Mouse (Mus musculus): ENCODE data around the gene Foxn3. TPM values are rescaled to one million over a fixed set of nuclear protein-coding genes. Genes with fewer than 3 reads are reported as not detected.

The Foxn3 gene
- polyA plus RNA-seq, 1 experiment from 2014 or later, result 66.4 TPM

GRCm38 (mm10) chr12:99405401-99405800 is 158.0 kb downstream of the Foxn3 start:
- no peaks in the 10 kb centered on the region for H3K36me3 ChIP-seq (ENCODE audit: control insufficient read depth, insufficient read depth, low read length)
- no peaks in the 10 kb centered on the region for H3K4me1 ChIP-seq (ENCODE audit: control insufficient read depth, insufficient read depth, low read length)
- 87% methylated on average over 4 of the region's 4 CpGs for WGBS
- no peak for ATAC-seq
- no peaks in the 10 kb centered on the region; the same call in 1 of the 2 replicates for H3K9me3 ChIP-seq (replicated peaks; ENCODE audit: control insufficient read depth, low read length, poor library complexity, severe bottlenecking)
- H3K9ac ChIP-seq (ENCODE audit: low read depth, low read length), result no peak overlapping the region
- no peaks in the 10 kb centered on the region for H3K27me3 ChIP-seq (ENCODE audit: control insufficient read depth, insufficient read depth, low read depth, low read length)
- no peak overlapping the region for H3K4me3 ChIP-seq (ENCODE audit: low read depth, low read length)
- no peak overlapping the region for H3K27ac ChIP-seq (ENCODE audit: low read length)
- H3K4me2 ChIP-seq (ENCODE audit: low read length), result no peak overlapping the region

GRCm38 (mm10) chr12:99403004-99403403 is 160.4 kb downstream of the Foxn3 start:
- H3K36me3 ChIP-seq (ENCODE audit: control insufficient read depth, insufficient read depth, low read length), result no peaks in the 10 kb centered on the region
- no peaks in the 10 kb centered on the region for H3K27me3 ChIP-seq (ENCODE audit: control insufficient read depth, insufficient read depth, low read depth, low read length)
- no peak overlapping the region for H3K9ac ChIP-seq (ENCODE audit: low read depth, low read length)
- WGBS, result 93% methylated on average over 5 of the region's 5 CpGs
- H3K4me1 ChIP-seq (ENCODE audit: control insufficient read depth, insufficient read depth, low read length), result no peaks in the 10 kb centered on the region
- H3K9me3 ChIP-seq (replicated peaks; ENCODE audit: control insufficient read depth, low read length, poor library complexity, severe bottlenecking), result no peaks in the 10 kb centered on the region; the same call in 1 of the 2 replicates
- H3K4me3 ChIP-seq (ENCODE audit: low read depth, low read length), result no peak overlapping the region
- H3K4me2 ChIP-seq (ENCODE audit: low read length), result no peak overlapping the region
- H3K27ac ChIP-seq (ENCODE audit: low read length), result no peak overlapping the region
- no peak for ATAC-seq

DNA sequence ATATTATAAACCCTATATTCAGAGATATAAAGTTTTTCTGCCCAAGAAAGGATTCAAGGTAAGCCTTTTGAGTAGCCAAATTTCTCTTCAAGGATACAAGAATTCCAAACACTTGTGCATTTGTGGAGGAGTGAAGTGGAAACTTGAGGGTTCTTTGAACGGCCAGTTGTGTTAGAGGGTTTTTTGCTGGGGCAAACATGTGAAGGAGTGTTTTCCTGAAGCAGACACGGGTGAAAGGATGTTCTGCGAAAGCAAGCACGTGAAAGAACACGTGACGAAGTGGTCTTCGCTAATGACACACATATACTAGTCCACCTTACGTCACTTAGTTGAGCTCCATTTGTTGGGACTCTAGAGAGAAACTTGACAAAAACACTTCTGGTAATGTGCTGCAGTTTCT is 162.5 kb downstream of the Foxn3 start:
- no peak for ATAC-seq
- no peak overlapping the region for H3K4me2 ChIP-seq (ENCODE audit: low read length)
- no peaks in the 10 kb centered on the region for H3K36me3 ChIP-seq (ENCODE audit: control insufficient read depth, insufficient read depth, low read length)
- no peak overlapping the region for H3K9ac ChIP-seq (ENCODE audit: low read depth, low read length)
- no peak overlapping the region for H3K27ac ChIP-seq (ENCODE audit: low read length)
- no peaks in the 10 kb centered on the region; the same call in 1 of the 2 replicates for H3K9me3 ChIP-seq (replicated peaks; ENCODE audit: control insufficient read depth, low read length, poor library complexity, severe bottlenecking)
- H3K4me1 ChIP-seq (ENCODE audit: control insufficient read depth, insufficient read depth, low read length), result no peaks in the 10 kb centered on the region
- H3K27me3 ChIP-seq (ENCODE audit: control insufficient read depth, insufficient read depth, low read depth, low read length), result no peaks in the 10 kb centered on the region
- H3K4me3 ChIP-seq (ENCODE audit: low read depth, low read length), result no peak overlapping the region
- WGBS, result 95% methylated on average over 8 of the region's 8 CpGs

DNA sequence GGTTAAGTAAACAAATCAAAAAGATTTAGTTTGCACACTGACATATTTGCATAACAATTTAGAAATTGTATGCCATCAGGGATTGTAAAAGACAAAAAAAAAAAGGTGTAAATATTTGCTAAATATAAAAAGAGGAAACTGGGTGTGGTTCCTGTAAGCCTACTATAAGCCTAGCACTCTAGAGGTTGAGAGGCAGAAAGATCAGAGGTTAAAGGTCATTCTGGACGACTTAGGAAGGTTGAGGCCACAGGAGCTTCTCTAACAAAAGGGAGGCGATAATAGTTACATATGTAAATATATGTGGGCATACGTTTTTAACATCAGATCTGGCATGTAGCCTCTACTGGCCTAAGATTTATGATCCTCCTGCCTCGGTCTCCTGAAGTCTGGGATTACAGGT is 163.8 kb downstream of the Foxn3 start:
- no peaks in the 10 kb centered on the region for H3K36me3 ChIP-seq (ENCODE audit: control insufficient read depth, insufficient read depth, low read length)
- no peak overlapping the region for H3K9ac ChIP-seq (ENCODE audit: low read depth, low read length)
- no peak for ATAC-seq
- no peak overlapping the region for H3K4me3 ChIP-seq (ENCODE audit: low read depth, low read length)
- 78% methylated on average over 4 of the region's 4 CpGs for WGBS
- H3K27me3 ChIP-seq (ENCODE audit: control insufficient read depth, insufficient read depth, low read depth, low read length), result no peaks in the 10 kb centered on the region; the same call in 1 of the 2 replicates
- H3K27ac ChIP-seq (ENCODE audit: low read length), result no peak overlapping the region
- H3K4me1 ChIP-seq (ENCODE audit: control insufficient read depth, insufficient read depth, low read length), result no peaks in the 10 kb centered on the region
- no peak overlapping the region for H3K4me2 ChIP-seq (ENCODE audit: low read length)
- H3K9me3 ChIP-seq (replicated peaks; ENCODE audit: control insufficient read depth, low read length, poor library complexity, severe bottlenecking), result no peaks in the 10 kb centered on the region; the same call in 1 of the 2 replicates

- H3K9me3 ChIP-seq (replicated peaks; ENCODE audit: control insufficient read depth, low read length, poor library complexity, severe bottlenecking), result no peaks in the 10 kb centered on the region
- ATAC-seq, result no peak
- WGBS, result 100% methylated on average over 1 of the region's 1 CpGs
- no peaks in the 10 kb centered on the region for H3K36me3 ChIP-seq (ENCODE audit: control insufficient read depth, insufficient read depth, low read length)
- no peak overlapping the region for H3K4me2 ChIP-seq (ENCODE audit: low read length)
- no peaks in the 10 kb centered on the region; the same call in 1 of the 2 replicates for H3K27me3 ChIP-seq (ENCODE audit: control insufficient read depth, insufficient read depth, low read depth, low read length)
- H3K27ac ChIP-seq (ENCODE audit: low read length), result no peak overlapping the region
- H3K9ac ChIP-seq (ENCODE audit: low read depth, low read length), result no peak overlapping the region
- peaks cover 6% of the 10 kb centered on the region for H3K4me1 ChIP-seq (ENCODE audit: control insufficient read depth, insufficient read depth, low read length)
- H3K4me3 ChIP-seq (ENCODE audit: low read depth, low read length), result no peak overlapping the region
These were observed 166.9 kb downstream of the Foxn3 start for GRCm38 (mm10) chr12:99396461-99396860.

GRCm38 (mm10) chr12:99395082-99395481 is 168.3 kb downstream of the Foxn3 start:
- H3K9me3 ChIP-seq (replicated peaks; ENCODE audit: control insufficient read depth, low read length, poor library complexity, severe bottlenecking), result no peaks in the 10 kb centered on the region
- no peak overlapping the region for H3K4me3 ChIP-seq (ENCODE audit: low read depth, low read length)
- H3K9ac ChIP-seq (ENCODE audit: low read depth, low read length), result no peak overlapping the region
- H3K4me1 ChIP-seq (ENCODE audit: control insufficient read depth, insufficient read depth, low read length), result peaks cover 16% of the 10 kb centered on the region
- no peaks in the 10 kb centered on the region for H3K36me3 ChIP-seq (ENCODE audit: control insufficient read depth, insufficient read depth, low read length)
- no peaks in the 10 kb centered on the region; the same call in 1 of the 2 replicates for H3K27me3 ChIP-seq (ENCODE audit: control insufficient read depth, insufficient read depth, low read depth, low read length)
- 88% methylated on average over 3 of the region's 3 CpGs for WGBS
- no peak overlapping the region for H3K27ac ChIP-seq (ENCODE audit: low read length)
- H3K4me2 ChIP-seq (ENCODE audit: low read length), result no peak overlapping the region
- no peak for ATAC-seq

DNA sequence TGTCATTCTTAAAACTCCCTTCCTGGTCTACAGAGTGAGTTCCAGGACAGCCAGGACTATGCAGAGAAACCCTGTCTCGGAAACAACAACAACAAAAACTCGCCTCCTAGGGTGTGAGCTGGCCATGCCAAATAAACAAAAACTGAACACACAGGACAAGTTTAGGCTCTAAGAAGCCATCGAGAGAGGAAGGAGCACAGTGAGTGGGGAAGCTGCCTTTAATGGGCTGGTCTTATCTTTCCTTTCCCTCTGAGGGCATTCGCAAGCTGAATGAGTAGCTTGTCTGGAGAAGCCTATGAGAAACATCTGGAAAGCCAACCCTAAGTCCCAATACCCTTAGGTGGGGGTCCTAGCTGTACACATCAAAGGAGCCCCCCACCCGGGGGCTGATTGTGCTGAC is 168.7 kb downstream of the Foxn3 start:
- Histone ChIP-seq H3K27ac (ENCODE audit: low read length) (no peak overlapping the region), H3K9ac (ENCODE audit: low read depth, low read length) (no peak overlapping the region), H3K27me3 (ENCODE audit: control insufficient read depth, insufficient read depth, low read depth, low read length) (no peaks in the 10 kb centered on the region; the same call in 1 of the 2 replicates), H3K9me3 (replicated peaks; ENCODE audit: control insufficient read depth, low read length, poor library complexity, severe bottlenecking) (no peaks in the 10 kb centered on the region), H3K36me3 (ENCODE audit: control insufficient read depth, insufficient read depth, low read length) (no peaks in the 10 kb centered on the region), H3K4me3 (ENCODE audit: low read depth, low read length) (no peak overlapping the region), H3K4me1 (ENCODE audit: control insufficient read depth, insufficient read depth, low read length) (peaks cover 16% of the 10 kb centered on the region), H3K4me2 (ENCODE audit: low read length) (no peak overlapping the region)
- 68% methylated on average over 5 of the region's 5 CpGs for WGBS
- ATAC-seq, result no peak

GRCm38 (mm10) chr12:99393867-99394630 is 169.3 kb downstream of the Foxn3 start:
- H3K27ac ChIP-seq (ENCODE audit: low read length), result peak overlapping the region; percentile 90
- no peaks in the 10 kb centered on the region for H3K36me3 ChIP-seq (ENCODE audit: control insufficient read depth, insufficient read depth, low read length)
- H3K4me3 ChIP-seq (ENCODE audit: low read depth, low read length), result peak overlapping the region; percentile 89
- H3K9ac ChIP-seq (ENCODE audit: low read depth, low read length), result peak overlapping the region; percentile 81
- peaks cover 16% of the 10 kb centered on the region for H3K4me1 ChIP-seq (ENCODE audit: control insufficient read depth, insufficient read depth, low read length)
- no peaks in the 10 kb centered on the region; the same call in 1 of the 2 replicates for H3K27me3 ChIP-seq (ENCODE audit: control insufficient read depth, insufficient read depth, low read depth, low read length)
- H3K4me2 ChIP-seq (ENCODE audit: low read length), result peak overlapping the region; percentile 88
- WGBS, result 38% methylated on average over 11 of the region's 11 CpGs
- no peaks in the 10 kb centered on the region for H3K9me3 ChIP-seq (replicated peaks; ENCODE audit: control insufficient read depth, low read length, poor library complexity, severe bottlenecking)
- ATAC-seq, result no peak

Measured in midbrain, embryonic 16.5 days (tissue).